Mouse (Mus musculus): ENCODE measurements around the gene Fgf9. TPM values are rescaled to one million over a fixed set of nuclear protein-coding genes. Genes with fewer than 3 reads are reported as not detected.

The Fgf9 gene
- total RNA-seq, 2 experiments from 2014 or later: 15.5 to 18.6 TPM

- DNase-seq (ENCODE audit: extremely low spot score in 1 of 2, low spot score in 1 of 2): no peak
Observed at GRCm38 (mm10) chr14:58084240-58084639, 13.9 kb downstream of the Fgf9 start.

DNA sequence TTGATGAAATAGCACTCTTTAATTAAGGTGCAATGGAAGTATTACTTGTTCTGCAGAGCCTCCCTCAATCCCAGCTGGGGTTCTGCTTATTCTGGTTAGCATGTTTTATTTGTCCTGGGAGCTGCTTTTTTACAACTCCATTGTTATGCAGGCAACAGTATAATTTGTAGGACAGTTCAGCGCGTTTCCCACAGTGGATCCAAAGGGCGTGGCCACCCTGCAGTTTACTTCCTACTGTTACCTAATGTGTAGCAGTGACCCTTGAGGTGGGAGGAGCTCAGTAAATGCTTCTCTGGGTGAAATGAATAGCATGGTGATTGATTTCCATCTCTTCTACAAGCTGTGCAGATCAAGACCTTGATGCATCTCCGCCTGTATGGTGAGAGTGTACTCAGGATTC lies 17.0 kb downstream of the Fgf9 start:
- DNase-seq (ENCODE audit: extremely low spot score in 1 of 2, low spot score in 1 of 2): no peak

DNA sequence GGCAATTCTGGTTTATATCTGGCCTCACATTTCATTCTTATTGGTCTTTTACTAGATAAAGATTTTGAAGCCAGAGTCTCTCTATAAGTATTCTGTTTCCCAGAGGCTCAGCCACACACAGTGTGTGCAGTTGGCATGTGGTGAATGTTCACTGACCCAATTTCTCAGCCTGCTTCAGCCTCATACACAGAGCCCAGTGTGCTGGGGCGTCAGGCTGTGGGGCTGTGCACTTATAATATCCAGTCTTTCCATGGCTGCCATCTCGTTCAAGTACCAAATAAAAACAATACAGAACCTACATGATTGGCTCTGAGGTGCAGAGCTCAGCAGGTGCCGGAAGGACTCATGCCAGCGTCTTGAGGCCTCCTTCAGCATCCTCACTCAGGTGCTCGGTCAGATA lies 19.1 kb downstream of the Fgf9 start:
- DNase-seq (ENCODE audit: extremely low spot score in 1 of 2, low spot score in 1 of 2): no peak

GRCm38 (mm10) chr14:58091321-58091720 lies 21.0 kb downstream of the Fgf9 start:
- no peak for DNase-seq (ENCODE audit: extremely low spot score in 1 of 2, low spot score in 1 of 2)

GRCm38 (mm10) chr14:58099599-58099998 lies 29.3 kb downstream of the Fgf9 start:
- DNase-seq (ENCODE audit: extremely low spot score in 1 of 2, low spot score in 1 of 2): no peak

- DNase-seq (ENCODE audit: extremely low spot score in 1 of 2, low spot score in 1 of 2): no peak
Observed at GRCm38 (mm10) chr14:58101298-58101697, 31.0 kb downstream of the Fgf9 start.

- no peak for DNase-seq (ENCODE audit: extremely low spot score in 1 of 2, low spot score in 1 of 2)
Observed at GRCm38 (mm10) chr14:58104266-58104665, 33.9 kb downstream of the Fgf9 start.

DNA sequence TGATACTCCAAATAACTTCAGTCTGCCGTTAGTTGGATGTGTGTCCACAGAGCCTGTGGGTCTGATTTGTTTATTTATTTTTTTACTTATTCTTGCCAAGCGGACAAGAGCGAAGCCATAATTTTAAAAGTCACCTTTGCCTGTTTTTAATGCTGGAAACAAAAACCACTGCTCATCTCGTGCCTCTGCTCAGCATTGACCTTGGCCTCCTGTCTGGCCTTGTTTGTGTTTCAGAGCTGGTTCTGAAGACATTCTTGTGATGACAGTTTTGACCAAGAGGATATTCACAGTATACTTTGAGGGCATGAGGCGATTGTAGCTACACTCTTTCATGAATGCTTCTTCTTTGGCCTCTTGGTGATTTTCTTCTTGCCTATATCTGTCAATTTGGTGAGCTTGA lies 35.2 kb downstream of the Fgf9 start:
- no peak for DNase-seq (ENCODE audit: extremely low spot score in 1 of 2, low spot score in 1 of 2)

DNA sequence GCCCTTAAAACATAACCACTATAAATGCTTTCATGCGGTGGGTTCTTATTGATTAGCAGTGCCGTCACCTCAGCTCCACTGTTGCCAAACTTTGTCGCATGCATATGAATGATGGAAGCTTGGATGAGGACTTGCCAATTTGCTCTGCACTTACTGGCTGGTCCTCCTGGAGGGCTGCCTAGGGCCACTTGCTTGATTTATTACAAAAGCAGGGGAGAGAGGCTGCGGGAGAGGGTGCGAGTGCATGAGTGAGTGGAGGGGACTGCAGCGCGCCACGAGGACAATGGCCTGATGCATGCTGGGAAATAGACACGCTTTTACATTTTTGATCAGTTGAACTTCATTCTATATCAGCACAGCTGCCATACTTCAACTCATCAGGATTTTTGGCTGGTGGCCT lies 39.3 kb downstream of the Fgf9 start:
- no peak for DNase-seq (ENCODE audit: extremely low spot score in 1 of 2, low spot score in 1 of 2)

DNA sequence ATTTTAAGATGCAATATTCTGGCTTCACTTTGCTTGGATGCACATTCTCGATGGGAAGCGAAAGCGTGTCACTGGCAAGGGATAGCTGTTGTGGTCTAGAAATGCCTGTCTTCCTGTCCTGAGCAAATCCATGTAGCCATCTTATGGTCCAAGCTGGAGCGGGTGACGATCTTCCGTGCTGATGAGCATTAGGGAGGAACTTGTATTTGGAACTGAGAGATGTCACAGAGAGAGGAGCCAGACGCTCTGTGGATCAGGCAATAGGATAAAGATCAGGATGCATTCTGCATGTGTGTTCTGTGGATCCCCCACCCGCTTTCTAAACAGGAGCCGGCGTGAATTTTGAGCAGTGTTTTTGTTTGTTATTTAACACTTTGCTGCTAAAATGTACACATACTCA lies 41.2 kb downstream of the Fgf9 start:
- DNase-seq (ENCODE audit: extremely low spot score in 1 of 2, low spot score in 1 of 2): no peak

GRCm38 (mm10) chr14:58112341-58112740 lies 42.0 kb downstream of the Fgf9 start:
- no peak for DNase-seq (ENCODE audit: extremely low spot score in 1 of 2, low spot score in 1 of 2)

GRCm38 (mm10) chr14:58113180-58113579 lies 42.8 kb downstream of the Fgf9 start:
- DNase-seq (ENCODE audit: extremely low spot score in 1 of 2, low spot score in 1 of 2): no peak

DNA sequence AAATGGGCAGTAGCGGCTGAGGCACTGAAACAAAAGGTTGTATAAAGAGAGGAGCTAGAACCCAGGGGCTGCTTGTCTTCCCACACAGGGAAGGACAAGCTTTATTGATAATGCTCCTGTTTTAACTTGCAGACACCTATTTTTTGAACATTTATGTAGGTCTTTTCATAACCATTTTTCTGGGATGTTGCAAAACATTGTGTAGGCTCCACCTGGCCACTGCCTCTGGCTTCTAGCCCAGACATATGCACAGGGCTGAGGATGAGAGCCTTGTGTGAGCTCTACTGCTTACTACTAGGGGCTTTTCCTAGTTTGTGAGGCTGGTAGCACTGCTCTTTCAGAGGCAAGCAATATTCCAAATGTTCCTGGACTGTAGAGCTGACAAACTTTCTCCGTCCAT lies 43.8 kb downstream of the Fgf9 start:
- DNase-seq (ENCODE audit: extremely low spot score in 1 of 2, low spot score in 1 of 2): no peak

DNA sequence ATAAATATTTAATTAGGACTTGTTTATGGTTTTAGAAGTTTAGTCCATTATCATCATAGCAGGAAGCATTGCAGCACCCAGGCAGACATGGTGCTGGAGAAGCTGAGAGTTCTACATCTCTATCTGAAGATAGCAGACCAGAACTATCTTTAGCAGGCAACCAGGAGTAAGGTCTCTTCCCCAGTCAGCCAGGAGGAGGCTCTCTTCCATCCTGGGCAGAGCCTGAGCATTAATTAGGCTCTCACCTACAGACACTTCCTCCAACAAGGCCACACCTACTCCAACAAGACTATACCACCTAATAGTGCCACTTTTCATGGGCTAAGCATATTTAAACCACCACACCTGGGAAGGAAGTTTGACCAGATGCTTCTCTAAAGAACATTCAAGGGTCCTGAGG lies 54.3 kb downstream of the Fgf9 start:
- no peak for DNase-seq (ENCODE audit: extremely low spot score in 1 of 2, low spot score in 1 of 2)

DNA sequence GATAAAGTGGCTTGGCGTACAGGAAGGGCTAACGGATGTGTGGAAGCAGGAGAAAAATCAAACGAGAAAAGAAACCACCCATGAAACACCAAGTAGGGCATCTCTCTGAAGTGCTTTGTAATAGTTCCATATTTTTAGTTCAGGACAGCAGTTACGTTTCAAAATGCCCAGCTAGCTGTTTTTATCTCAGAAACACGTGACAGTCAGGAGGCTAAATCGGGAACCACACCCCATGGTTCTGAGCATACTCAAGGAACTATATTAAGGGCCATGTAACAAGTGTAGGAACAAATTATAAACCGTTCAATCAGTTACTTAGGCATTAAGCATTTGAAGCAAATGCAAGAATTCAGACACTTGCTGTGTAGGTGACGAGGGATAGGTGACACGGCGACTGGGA lies 56.2 kb downstream of the Fgf9 start:
- no peak for DNase-seq (ENCODE audit: extremely low spot score in 1 of 2, low spot score in 1 of 2)

DNA sequence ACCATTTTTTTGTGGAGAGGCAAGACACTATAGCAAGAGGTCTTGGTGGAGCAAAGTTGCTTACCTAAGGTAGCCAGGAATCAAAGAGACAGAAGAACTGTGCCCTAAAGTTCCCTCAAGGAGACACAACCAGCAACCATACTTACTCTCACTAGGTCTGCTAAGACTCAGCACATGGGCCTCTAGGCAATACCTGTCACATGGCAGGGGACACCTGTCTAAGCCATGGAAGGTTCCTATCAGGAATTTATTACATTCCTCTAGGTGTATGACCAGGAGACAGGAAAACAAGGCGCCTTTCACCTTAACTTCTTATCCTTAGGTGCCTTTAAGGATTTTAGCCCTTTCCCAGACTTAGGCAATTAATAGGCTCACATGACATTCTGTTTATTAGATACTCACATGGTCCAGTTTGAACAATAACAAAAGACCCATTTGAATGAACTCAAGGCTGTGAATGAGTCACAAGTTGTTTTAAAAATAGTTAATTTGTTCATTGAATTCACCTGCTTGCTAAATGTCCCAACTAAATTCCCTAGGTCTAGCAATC lies 69.2 kb downstream of the Fgf9 start:
- DNase-seq (ENCODE audit: extremely low spot score in 1 of 2, low spot score in 1 of 2): no peak

DNA sequence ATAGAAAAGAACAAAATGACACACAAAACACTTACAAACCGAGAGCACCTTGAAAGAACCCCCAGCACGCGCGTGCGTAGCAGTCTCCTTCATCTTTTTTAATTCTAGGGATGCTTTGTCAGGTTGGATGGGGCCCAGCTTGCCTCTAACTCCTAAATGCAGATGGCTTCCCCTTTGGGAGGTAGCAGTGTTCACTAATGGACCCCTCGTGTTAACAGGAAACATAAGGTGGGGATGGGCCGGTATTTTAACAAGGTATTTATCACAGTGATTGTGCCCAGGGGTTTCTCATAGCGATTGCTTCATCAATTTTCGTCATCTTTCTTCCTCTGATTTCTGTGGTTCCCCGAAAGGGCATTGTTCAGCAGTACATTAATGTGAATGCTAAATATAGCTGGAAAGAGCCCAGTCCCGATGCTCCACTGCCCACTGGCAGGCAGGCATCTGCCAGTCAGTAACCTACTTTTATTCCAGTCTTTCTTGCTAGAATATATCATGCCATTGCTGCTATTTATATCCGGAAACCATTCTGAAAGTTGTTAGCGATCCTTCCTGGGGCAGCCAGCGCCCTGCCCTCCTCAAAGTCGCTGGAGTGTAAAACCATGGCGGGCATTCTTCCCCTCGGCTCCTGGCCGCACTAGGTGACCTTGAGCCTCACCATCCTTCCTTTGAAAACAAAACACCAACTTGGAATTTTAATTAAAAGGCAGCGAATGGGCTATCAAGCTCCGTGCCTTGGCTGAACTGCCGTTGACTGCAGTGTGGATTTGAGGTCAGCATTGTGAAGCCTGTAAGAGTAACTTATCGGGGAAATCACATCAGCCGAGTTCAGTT lies 79.5 kb downstream of the Fgf9 start:
- DNase-seq (ENCODE audit: extremely low spot score in 1 of 2, low spot score in 1 of 2): no peak

DNA sequence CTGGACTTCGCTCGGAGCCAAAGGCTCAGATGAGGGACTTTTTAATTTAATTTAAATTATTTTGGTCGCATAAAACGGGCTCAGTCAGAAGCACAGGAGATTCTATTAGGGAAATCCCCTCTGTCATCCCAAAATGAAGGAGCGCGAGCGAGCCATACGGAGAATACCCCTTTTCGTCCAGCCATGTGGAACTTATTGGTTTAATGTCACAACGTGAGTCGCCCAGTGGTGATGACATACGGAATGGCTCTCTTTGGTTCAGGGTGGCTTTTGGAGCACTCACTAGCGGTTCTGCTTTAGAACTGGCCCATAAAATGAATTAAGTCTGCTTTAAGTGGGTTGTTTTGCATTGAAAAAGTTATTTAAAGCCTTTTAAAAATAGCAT lies 80.1 kb downstream of the Fgf9 start:
- DNase-seq (ENCODE audit: extremely low spot score in 1 of 2, low spot score in 1 of 2): no peak

DNA sequence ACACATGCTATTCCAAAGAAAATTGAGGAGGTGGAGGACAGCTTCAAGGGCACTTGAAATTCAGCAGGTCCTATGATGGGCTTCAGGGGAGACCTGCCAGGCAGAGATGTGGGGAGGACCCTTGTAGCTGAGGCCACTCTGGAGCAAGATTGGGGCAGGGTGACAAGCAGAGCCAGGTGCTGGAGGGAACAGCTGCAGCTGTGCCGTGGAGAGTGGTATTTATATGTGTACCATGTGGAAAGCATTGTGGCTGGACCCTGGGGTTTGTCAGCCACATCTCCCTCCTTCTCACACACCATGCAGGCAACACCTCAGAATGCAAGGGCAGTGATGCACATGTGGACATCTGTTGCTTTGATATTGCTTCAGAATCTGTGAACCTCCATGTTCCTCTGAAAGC lies 81.8 kb downstream of the Fgf9 start:
- no peak for DNase-seq (ENCODE audit: extremely low spot score in 1 of 2, low spot score in 1 of 2)

- DNase-seq (ENCODE audit: extremely low spot score in 1 of 2, low spot score in 1 of 2): no peak
Observed at GRCm38 (mm10) chr14:58153470-58154416, 83.4 kb downstream of the Fgf9 start.

DNA sequence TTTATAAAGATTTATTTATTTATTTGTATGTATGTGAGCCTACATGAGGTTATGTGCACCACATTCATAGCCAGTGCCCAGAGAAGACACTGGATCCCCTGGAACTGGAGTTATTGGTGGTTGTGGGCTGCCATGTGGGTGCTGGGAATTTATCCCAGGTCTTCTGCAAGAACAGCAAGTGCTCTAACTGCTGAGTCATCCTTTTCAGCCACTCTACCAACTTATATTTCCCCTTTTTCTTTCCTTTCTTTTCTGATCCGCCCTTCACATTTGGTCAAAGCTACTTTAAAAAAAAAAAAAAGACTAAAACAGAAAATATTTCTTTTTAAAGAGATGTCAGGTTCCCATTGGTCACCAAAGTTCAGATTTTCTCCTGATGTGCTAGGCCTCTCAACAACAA lies 90.3 kb downstream of the Fgf9 start:
- no peak for DNase-seq (ENCODE audit: extremely low spot score in 1 of 2, low spot score in 1 of 2)
